Mouse (Mus musculus) intestine, postnatal 0 days (tissue): Measurements from ENCODE around the gene Rasl11a. TPM values are rescaled to one million over a fixed set of nuclear protein-coding genes. Genes with fewer than 3 reads are reported as not detected.

Source experiments
- ATAC-seq: fragments of 200-750 bp; cut with Nextera tagmentation; 2 replicates; pipeline ENCODE4 v1.8.0; 2017; ENCODE audit warnings: mild to moderate bottlenecking, moderate TSS enrichment, moderate library complexity
- H3K27ac ChIP-seq: fragments of 300-500 bp; sonication (generic); 2 replicates; pipeline ENCODE4 v1.5.1; 2014; ENCODE audit warnings: mild to moderate bottlenecking, low read depth, low read length, moderate library complexity
- H3K27me3 ChIP-seq: fragments of 300-500 bp; sonication (generic); replicated peaks from 2 replicates; pipeline ENCODE4 v1.6.1; 2014; ENCODE audit warnings: low read length, mixed read lengths; ENCODE audit not compliant: control insufficient read depth, insufficient read depth
- H3K36me3 ChIP-seq: fragments of 300-500 bp; sonication (generic); 2 replicates; pipeline ENCODE4 v1.6.1; 2014; ENCODE audit warnings: mild to moderate bottlenecking, moderate library complexity; ENCODE audit not compliant: control insufficient read depth, insufficient read depth
- H3K4me1 ChIP-seq: fragments of 300-500 bp; sonication (generic); replicated peaks from 2 replicates; pipeline ENCODE4 v1.6.1; 2014; ENCODE audit warnings: antibody characterized with exemption, low read length, mixed read lengths; ENCODE audit not compliant: control insufficient read depth, insufficient read depth
- H3K4me2 ChIP-seq: fragments of 300-500 bp; sonication (generic); replicated peaks from 2 replicates; pipeline ENCODE4 v1.6.1; 2014; ENCODE audit warnings: low read depth, mild to moderate bottlenecking, moderate library complexity
- H3K4me3 ChIP-seq: fragments of 300-500 bp; sonication (generic); 2 replicates; pipeline ENCODE4 v1.5.1; 2014; ENCODE audit warnings: low read depth, low read length
- H3K9ac ChIP-seq: fragments of 300-500 bp; sonication (generic); 2 replicates; pipeline ENCODE4 v1.6.1; 2014; ENCODE audit warnings: mild to moderate bottlenecking, low read depth, low read length
- H3K9me3 ChIP-seq: fragments of 300-500 bp; sonication (generic); 2 replicates; pipeline ENCODE4 v1.6.1; 2016; ENCODE audit warnings: mixed run types; ENCODE audit not compliant: control insufficient read depth
- CTCF ChIP-seq: sonication (generic); IDR thresholded peaks from 2 replicates; pipeline ENCODE4 v1.5.1; 2016; ENCODE audit warnings: low read depth, mild to moderate bottlenecking, control low read depth, antibody characterized with exemption, moderate library complexity
- WGBS: fragments of 180-500 bp; shearing (Covaris S2); extraction: QIAGEN DNeasy Blood & Tissue Kit; methylation state at CpG from one replicate; pipeline ENCODE4 v1.1.7; 2014; 5-methylcytosine and 5-hydroxymethylcytosine counted together
- polyA plus RNA-seq: library from polyadenylated mRNA; unstranded; fragments of >200 nt; fragmentation: Nextera tagmentation; extraction: Ambion mirVana; gene quantifications from 2 replicates; pipeline ENCODE4 v1.2.1, GENCODE M21; 2015

The Rasl11a gene
- polyA plus RNA-seq, 1 experiment from 2014 or later, result 17.6 TPM

GRCm38 (mm10) chr5:146832769-146833448 is 12.0 kb upstream of the Rasl11a start, which contains the start of gene Rpl21:
TSS of gene Rpl21 (plus strand) at chr5:146832890.
- ATAC-seq, result peak; percentile 97
- Histone ChIP-seq H3K4me2 (peak within 1 kb of the TSS; percentile 64), H3K4me1 (no peaks in the 10 kb centered on the region; the same call in 1 of the 2 replicates), H3K27ac (peak within 1 kb of the TSS; percentile 79), H3K9ac (peak within 1 kb of the TSS; percentile 77), H3K36me3 (peaks cover 32% of the 10 kb centered on the region), H3K4me3 (peak within 1 kb of the TSS; percentile 74), H3K27me3 (no peaks in the 10 kb centered on the region), H3K9me3 (no peaks in the 10 kb centered on the region)
- WGBS, result under 1% methylated on average over 60 of the region's 60 CpGs
- no peak for TF ChIP-seq CTCF

GRCm38 (mm10) chr5:146833673-146834201 is 11.1 kb upstream of the Rasl11a start:
- no peak for TF ChIP-seq CTCF
- Histone ChIP-seq H3K4me3 (peak overlapping the region; percentile 74), H3K27me3 (no peaks in the 10 kb centered on the region), H3K27ac (peak overlapping the region; percentile 79; the same call in 1 of the 2 replicates), H3K9ac (peak overlapping the region; percentile 77), H3K4me2 (peak overlapping the region; percentile 64), H3K4me1 (no peaks in the 10 kb centered on the region; the same call in 1 of the 2 replicates), H3K9me3 (no peaks in the 10 kb centered on the region), H3K36me3 (peaks cover 35% of the 10 kb centered on the region)
- no peak for ATAC-seq
- 12% methylated on average over 8 of the region's 8 CpGs for whole genome bisulfite sequencing

- Histone ChIP-seq H3K4me1 (no peaks in the 10 kb centered on the region; the same call in 1 of the 2 replicates), H3K27me3 (no peaks in the 10 kb centered on the region), H3K9me3 (no peaks in the 10 kb centered on the region), H3K36me3 (peaks cover 35% of the 10 kb centered on the region), H3K27ac (no peak overlapping the region; the same call in 1 of the 2 replicates), H3K9ac (no peak overlapping the region), H3K4me3 (no peak overlapping the region), H3K4me2 (no peak overlapping the region)
- WGBS, result 63% methylated on average over 8 of the region's 8 CpGs
- no peak for TF ChIP-seq CTCF
- ATAC-seq, result no peak
Observed at GRCm38 (mm10) chr5:146834959-146835358, 9.9 kb upstream of the Rasl11a start.

GRCm38 (mm10) chr5:146837967-146838720 is 6.7 kb upstream of the Rasl11a start:
- no peaks in the 10 kb centered on the region for H3K27me3 ChIP-seq
- H3K4me1 ChIP-seq, result no peaks in the 10 kb centered on the region; the same call in 1 of the 2 replicates
- H3K36me3 ChIP-seq, result peaks cover 35% of the 10 kb centered on the region
- no peak for ATAC-seq
- H3K27ac ChIP-seq, result no peak overlapping the region
- no peak overlapping the region for H3K4me2 ChIP-seq
- 62% methylated on average over 7 of the region's 7 CpGs for WGBS
- H3K9me3 ChIP-seq, result no peaks in the 10 kb centered on the region
- no peak for TF ChIP-seq CTCF
- no peak overlapping the region for H3K9ac ChIP-seq
- H3K4me3 ChIP-seq, result no peak overlapping the region

GRCm38 (mm10) chr5:146838836-146839648 is 5.8 kb upstream of the Rasl11a start:
- H3K27me3 ChIP-seq, result no peaks in the 10 kb centered on the region
- peaks cover 35% of the 10 kb centered on the region for H3K36me3 ChIP-seq
- no peak overlapping the region for H3K4me2 ChIP-seq
- no peaks in the 10 kb centered on the region for H3K9me3 ChIP-seq
- ATAC-seq, result no peak
- no peak overlapping the region for H3K9ac ChIP-seq
- TF ChIP-seq CTCF, result no peak
- whole genome bisulfite sequencing, result 49% methylated on average over 12 of the region's 12 CpGs
- no peaks in the 10 kb centered on the region; the same call in 1 of the 2 replicates for H3K4me1 ChIP-seq
- H3K27ac ChIP-seq, result no peak overlapping the region
- no peak overlapping the region for H3K4me3 ChIP-seq

- no peaks in the 10 kb centered on the region for H3K27me3 ChIP-seq
- WGBS, result 61% methylated on average over 5 of the region's 5 CpGs
- peaks cover 32% of the 10 kb centered on the region for H3K36me3 ChIP-seq
- H3K4me2 ChIP-seq, result no peak overlapping the region
- no peak for ATAC-seq
- no peaks in the 10 kb centered on the region for H3K4me1 ChIP-seq
- TF ChIP-seq CTCF, result no peak
- H3K27ac ChIP-seq, result no peak overlapping the region
- no peak overlapping the region for H3K9ac ChIP-seq
- H3K9me3 ChIP-seq, result no peaks in the 10 kb centered on the region
- no peak overlapping the region for H3K4me3 ChIP-seq
Observed at GRCm38 (mm10) chr5:146839760-146840159, 5.1 kb upstream of the Rasl11a start.
